Mouse (Mus musculus): ENCODE data around the gene Olfr698. TPM values are rescaled to one million over a fixed set of nuclear protein-coding genes. Genes with fewer than 3 reads are reported as not detected.
"Not testable (repeated sequence)": the region's sequence is repeated elsewhere in the genome, so short reads cannot be mapped to it uniquely, and the experiment has no call there.

The Olfr698 gene
- polyA plus RNA-seq, 1 experiment from 2014 or later: not detected

DNA sequence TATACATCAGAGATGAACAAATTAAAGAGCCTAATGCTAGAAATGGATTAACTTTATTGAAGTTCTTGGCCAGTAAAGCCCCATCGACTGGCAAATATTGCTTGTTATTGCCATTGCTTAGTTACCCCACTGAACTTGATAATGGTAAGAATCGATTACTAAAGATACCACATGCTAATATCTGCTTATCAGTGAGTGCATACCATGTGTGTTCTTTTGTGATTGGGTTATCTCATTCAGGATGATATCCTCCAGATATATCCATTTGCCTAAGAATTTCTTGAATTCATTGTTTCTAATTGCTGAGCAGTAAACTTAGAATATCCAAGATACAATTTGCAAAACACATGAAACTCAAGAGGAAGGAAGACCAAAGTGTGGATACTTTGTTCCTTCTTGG lies 29.5 kb downstream of the Olfr698 start:
- not testable (repeated sequence) for H3K4me1 ChIP-seq (replicated peaks; ENCODE audit: control insufficient read depth, insufficient read depth, low read length); H3K27ac ChIP-seq (ENCODE audit: low read depth); DNase-seq (ENCODE audit: low spot score); H3K4me3 ChIP-seq (ENCODE audit: low read depth, low read length); H3K4me2 ChIP-seq (ENCODE audit: low read length); H3K9ac ChIP-seq (ENCODE audit: low read length); H3K9me3 ChIP-seq (ENCODE audit: control insufficient read depth, low read length); ATAC-seq (replicated peaks; ENCODE audit: low FRiP score, low TSS enrichment, low read depth); H3K27me3 ChIP-seq (replicated peaks; ENCODE audit: control insufficient read depth, insufficient read depth, low read length); H3K36me3 ChIP-seq (ENCODE audit: control insufficient read depth, insufficient read depth, low read length)
- 89% methylated on average over 2 of the region's 2 CpGs for WGBS

DNA sequence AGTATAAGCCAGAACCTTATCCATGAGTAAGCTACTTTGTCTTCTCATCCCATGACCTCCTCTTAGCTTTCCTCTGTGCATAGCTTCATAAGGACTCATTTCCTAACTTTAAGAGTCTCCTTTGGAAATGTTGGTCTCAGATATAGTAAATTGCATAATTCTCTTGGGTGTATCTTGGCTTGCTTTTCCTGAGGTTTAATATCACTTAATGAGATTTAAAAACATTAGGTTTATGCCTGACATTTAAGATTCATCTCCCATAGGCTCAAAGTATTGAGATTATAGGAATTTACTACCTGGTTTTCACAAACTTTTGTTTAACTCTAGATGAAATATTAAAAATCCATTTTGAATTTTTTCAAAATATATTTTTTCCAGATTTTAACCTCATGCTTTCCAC lies 38.9 kb downstream of the Olfr698 start, which contains the start of gene Olfr695:
TSS of gene Olfr695 (minus strand) at position 101 of the 400 bp plus-strand sequence.
- Histone ChIP-seq H3K4me2 (ENCODE audit: low read length) (no peak within 1 kb of the TSS), H3K36me3 (ENCODE audit: control insufficient read depth, insufficient read depth, low read length) (no peaks in the 10 kb centered on the region), H3K4me1 (replicated peaks; ENCODE audit: control insufficient read depth, insufficient read depth, low read length) (no peaks in the 10 kb centered on the region), H3K9me3 (ENCODE audit: control insufficient read depth, low read length) (no peaks in the 10 kb centered on the region), H3K27ac (ENCODE audit: low read depth) (no peak within 1 kb of the TSS), H3K4me3 (ENCODE audit: low read depth, low read length) (no peak within 1 kb of the TSS), H3K9ac (ENCODE audit: low read length) (no peak within 1 kb of the TSS), H3K27me3 (replicated peaks; ENCODE audit: control insufficient read depth, insufficient read depth, low read length) (no peaks in the 10 kb centered on the region)
- no peak for DNase-seq (ENCODE audit: low spot score)
- no peak for ATAC-seq (replicated peaks; ENCODE audit: low FRiP score, low TSS enrichment, low read depth)

DNA sequence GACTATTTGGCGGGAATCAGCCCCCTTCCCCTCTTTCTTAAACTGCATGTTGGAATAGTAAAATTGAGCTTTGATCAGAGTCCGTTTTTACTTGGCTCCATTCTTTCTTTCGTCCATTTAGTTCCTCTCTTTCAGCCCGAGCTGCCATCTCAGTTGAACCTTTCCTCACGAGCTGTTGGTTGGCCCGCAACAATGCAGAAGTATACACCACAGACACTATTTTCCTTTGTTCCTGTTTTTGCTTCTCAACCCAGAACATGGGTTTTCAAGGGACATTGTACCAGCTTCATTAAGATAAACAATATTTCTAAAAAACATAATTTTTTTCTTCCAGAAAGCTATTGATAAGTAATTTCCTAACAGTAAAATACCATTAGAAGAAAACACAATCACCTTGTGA lies 43.7 kb downstream of the Olfr698 start:
- H3K9me3 ChIP-seq (ENCODE audit: control insufficient read depth, low read length): no peaks in the 10 kb centered on the region
- H3K4me2 ChIP-seq (ENCODE audit: low read length): no peak overlapping the region
- H3K4me1 ChIP-seq (replicated peaks; ENCODE audit: control insufficient read depth, insufficient read depth, low read length): no peaks in the 10 kb centered on the region
- DNase-seq (ENCODE audit: low spot score) (no peak), ATAC-seq (replicated peaks; ENCODE audit: low FRiP score, low TSS enrichment, low read depth) (no peak)
- WGBS: 88% methylated on average over 6 of the region's 6 CpGs
- no peak overlapping the region for H3K9ac ChIP-seq (ENCODE audit: low read length)
- no peak overlapping the region for H3K27ac ChIP-seq (ENCODE audit: low read depth)
- no peaks in the 10 kb centered on the region for H3K27me3 ChIP-seq (replicated peaks; ENCODE audit: control insufficient read depth, insufficient read depth, low read length)
- H3K4me3 ChIP-seq (ENCODE audit: low read depth, low read length): no peak overlapping the region
- H3K36me3 ChIP-seq (ENCODE audit: control insufficient read depth, insufficient read depth, low read length): no peaks in the 10 kb centered on the region

DNA sequence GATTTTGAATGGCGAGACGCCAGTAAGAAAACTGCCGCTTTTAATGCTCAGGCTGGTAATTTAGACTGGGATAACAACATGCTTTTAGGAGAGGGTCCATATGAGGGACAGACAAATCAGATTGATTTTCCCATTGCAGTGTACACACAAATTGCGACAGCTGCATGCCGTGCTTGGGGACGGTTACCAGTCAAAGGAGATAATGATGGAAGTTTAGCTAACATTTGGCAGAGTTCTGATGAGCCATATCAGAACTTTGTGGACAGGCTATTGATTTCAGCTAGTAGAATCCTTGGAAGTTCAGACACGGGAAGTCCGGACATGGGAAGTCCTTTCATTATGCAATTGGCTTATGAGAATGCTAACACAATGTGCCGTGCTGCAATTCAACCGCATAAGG lies 47.5 kb downstream of the Olfr698 start:
- WGBS: 93% methylated on average over 10 of the region's 10 CpGs
- H3K4me2 ChIP-seq (ENCODE audit: low read length); H3K27me3 ChIP-seq (replicated peaks; ENCODE audit: control insufficient read depth, insufficient read depth, low read length); H3K36me3 ChIP-seq (ENCODE audit: control insufficient read depth, insufficient read depth, low read length); H3K9me3 ChIP-seq (ENCODE audit: control insufficient read depth, low read length); H3K9ac ChIP-seq (ENCODE audit: low read length); DNase-seq (ENCODE audit: low spot score); H3K4me1 ChIP-seq (replicated peaks; ENCODE audit: control insufficient read depth, insufficient read depth, low read length); H3K4me3 ChIP-seq (ENCODE audit: low read depth, low read length); H3K27ac ChIP-seq (ENCODE audit: low read depth); ATAC-seq (replicated peaks; ENCODE audit: low FRiP score, low TSS enrichment, low read depth): not testable (repeated sequence)

Other genes starting within 250 kb of the Olfr698 start
- gene Olfr693, start 74.8 kb downstream of the Olfr698 start, polyA plus RNA-seq (2014; fragmentation: Nextera tagmentation; extraction: Ambion mirVana): not detected in 2 replicates
- gene Olfr694, start 63.6 kb downstream of the Olfr698 start, polyA plus RNA-seq (2014; fragmentation: Nextera tagmentation; extraction: Ambion mirVana): not detected in 2 replicates
- not detected in 2 replicates for gene Olfr695, start 39.0 kb downstream of the Olfr698 start, polyA plus RNA-seq (2014; fragmentation: Nextera tagmentation; extraction: Ambion mirVana)
- not detected in 2 replicates for gene Olfr697, start 13.0 kb downstream of the Olfr698 start, polyA plus RNA-seq (2014; fragmentation: Nextera tagmentation; extraction: Ambion mirVana)
- gene Olfr699, start 37.8 kb upstream of the Olfr698 start, polyA plus RNA-seq (2014; fragmentation: Nextera tagmentation; extraction: Ambion mirVana): not detected in 2 replicates
- not detected in 2 replicates for gene Olfr700, start 53.4 kb upstream of the Olfr698 start, polyA plus RNA-seq (2014; fragmentation: Nextera tagmentation; extraction: Ambion mirVana)
- gene Olfr701, start 58.7 kb upstream of the Olfr698 start, polyA plus RNA-seq (2014; fragmentation: Nextera tagmentation; extraction: Ambion mirVana): not detected in 2 replicates
- not detected in 2 replicates for gene Olfr702, start 78.5 kb upstream of the Olfr698 start, polyA plus RNA-seq (2014; fragmentation: Nextera tagmentation; extraction: Ambion mirVana)
- not detected in 2 replicates for gene Olfr703, start 88.0 kb upstream of the Olfr698 start, polyA plus RNA-seq (2014; fragmentation: Nextera tagmentation; extraction: Ambion mirVana)
- gene Olfr704, start 107.8 kb upstream of the Olfr698 start, polyA plus RNA-seq (2014; fragmentation: Nextera tagmentation; extraction: Ambion mirVana): not detected in 2 replicates
- not detected in 2 replicates for gene Olfr705, start 121.5 kb upstream of the Olfr698 start, polyA plus RNA-seq (2014; fragmentation: Nextera tagmentation; extraction: Ambion mirVana)
- gene Olfr706, start 132.8 kb upstream of the Olfr698 start, polyA plus RNA-seq (2014; fragmentation: Nextera tagmentation; extraction: Ambion mirVana): not detected in 2 replicates
- not detected in 2 replicates for gene Olfr707, start 145.8 kb upstream of the Olfr698 start, polyA plus RNA-seq (2014; fragmentation: Nextera tagmentation; extraction: Ambion mirVana)
- gene Olfr1532-ps1, start 152.6 kb upstream of the Olfr698 start, polyA plus RNA-seq (2014; fragmentation: Nextera tagmentation; extraction: Ambion mirVana): not detected in 2 replicates
- gene Olfr709-ps1, start 176.8 kb upstream of the Olfr698 start, polyA plus RNA-seq (2014; fragmentation: Nextera tagmentation; extraction: Ambion mirVana): not detected in 2 replicates
- gene Olfr710, start 192.9 kb upstream of the Olfr698 start, polyA plus RNA-seq (2014; fragmentation: Nextera tagmentation; extraction: Ambion mirVana): not detected in 2 replicates
- not detected in 2 replicates for gene Olfr6, start 208.5 kb upstream of the Olfr698 start, polyA plus RNA-seq (2014; fragmentation: Nextera tagmentation; extraction: Ambion mirVana)
- not detected in 2 replicates for gene Olfr711, start 220.1 kb upstream of the Olfr698 start, polyA plus RNA-seq (2014; fragmentation: Nextera tagmentation; extraction: Ambion mirVana)

All from intestine, embryonic 14.5 days (tissue).